Mouse (Mus musculus): ENCODE data around the gene Myh9.

The Myh9 gene

GRCm38 (mm10) chr15:77828242-77828641 is 13.7 kb downstream of the Myh9 start:
- DNase-seq (ENCODE audit: low read depth): no peak

GRCm38 (mm10) chr15:77827794-77828193 is 14.2 kb downstream of the Myh9 start:
- DNase-seq (ENCODE audit: low read depth): no peak

- no peak for DNase-seq (ENCODE audit: low read depth)
These were observed 14.6 kb downstream of the Myh9 start for GRCm38 (mm10) chr15:77827379-77827778.

GRCm38 (mm10) chr15:77825382-77825781 is 16.6 kb downstream of the Myh9 start:
- no peak for DNase-seq (ENCODE audit: low read depth)

GRCm38 (mm10) chr15:77824321-77824720 is 17.7 kb downstream of the Myh9 start:
- DNase-seq (ENCODE audit: low read depth): no peak

GRCm38 (mm10) chr15:77823634-77824033 is 18.3 kb downstream of the Myh9 start:
- no peak for DNase-seq (ENCODE audit: low read depth)

- DNase-seq (ENCODE audit: low read depth): no peak
These were observed 18.8 kb downstream of the Myh9 start for GRCm38 (mm10) chr15:77823196-77823595.

- DNase-seq (ENCODE audit: low read depth): no peak
These were observed 19.3 kb downstream of the Myh9 start for GRCm38 (mm10) chr15:77822671-77823070.

- DNase-seq (ENCODE audit: low read depth): no peak
These were observed 19.9 kb downstream of the Myh9 start for GRCm38 (mm10) chr15:77822057-77822466.

GRCm38 (mm10) chr15:77821424-77821823 is 20.6 kb downstream of the Myh9 start:
- no peak for DNase-seq (ENCODE audit: low read depth)

GRCm38 (mm10) chr15:77820480-77821163 is 21.4 kb downstream of the Myh9 start:
- no peak for DNase-seq (ENCODE audit: low read depth)

- DNase-seq (ENCODE audit: low read depth): peak; percentile 71
These were observed 22.0 kb downstream of the Myh9 start for GRCm38 (mm10) chr15:77819894-77820387.

- no peak for DNase-seq (ENCODE audit: low read depth)
These were observed 23.3 kb downstream of the Myh9 start for GRCm38 (mm10) chr15:77818556-77819158.

GRCm38 (mm10) chr15:77817417-77817816 is 24.6 kb downstream of the Myh9 start:
- DNase-seq (ENCODE audit: low read depth): no peak

- no peak for DNase-seq (ENCODE audit: low read depth)
These were observed 25.4 kb downstream of the Myh9 start for GRCm38 (mm10) chr15:77816601-77816950.

- peak; percentile 64 for DNase-seq (ENCODE audit: low read depth)
These were observed 25.9 kb downstream of the Myh9 start for GRCm38 (mm10) chr15:77815867-77816600.

GRCm38 (mm10) chr15:77813639-77814375 is 28.2 kb downstream of the Myh9 start:
- no peak for DNase-seq (ENCODE audit: low read depth)

GRCm38 (mm10) chr15:77812578-77812977 is 29.4 kb downstream of the Myh9 start:
- DNase-seq (ENCODE audit: low read depth): no peak

GRCm38 (mm10) chr15:77811099-77811760 is 30.7 kb downstream of the Myh9 start:
- DNase-seq (ENCODE audit: low read depth): no peak

- peak; percentile 54 for DNase-seq (ENCODE audit: low read depth)
These were observed 31.4 kb downstream of the Myh9 start for GRCm38 (mm10) chr15:77810416-77811098.

- DNase-seq (ENCODE audit: low read depth): no peak
These were observed 32.5 kb downstream of the Myh9 start for GRCm38 (mm10) chr15:77809434-77809833.
